Mouse (Mus musculus) skeletal muscle tissue, adult 2 months (tissue): ENCODE measurements at regions not wholly inside any gene's neighbourhood (a gene's known extent, or its start where the extent isn't known, plus 50 kb on each side); places are given as distances from the start of the nearest gene placed in this dataset.

ENCODE experiments used
- DNase-seq: peaks from one replicate; pipeline ENCODE4 v3.0.0-alpha.2; 2012; ENCODE audit warnings: low read depth, low spot score

DNA sequence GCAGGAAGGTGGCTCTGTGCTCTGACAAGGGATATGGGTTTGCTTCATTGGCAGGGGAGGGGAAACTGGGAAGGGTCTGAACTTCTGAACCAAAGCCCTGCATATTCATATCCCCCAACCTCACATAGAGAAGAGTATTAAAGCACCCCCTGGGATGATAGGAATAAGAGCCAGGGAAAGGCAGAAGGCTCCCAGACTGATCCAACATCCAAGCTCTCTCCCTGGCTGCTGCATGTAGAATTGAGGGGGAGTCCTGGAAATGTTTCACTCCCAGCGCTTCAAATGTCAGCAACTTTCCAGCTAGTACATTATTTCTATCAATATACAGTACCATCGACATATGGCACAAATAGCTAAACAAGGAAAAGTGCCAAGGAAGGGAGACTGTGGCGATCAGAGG lies 51.1 kb upstream of the Prickle1 start:
- DNase-seq = no peak

DNA sequence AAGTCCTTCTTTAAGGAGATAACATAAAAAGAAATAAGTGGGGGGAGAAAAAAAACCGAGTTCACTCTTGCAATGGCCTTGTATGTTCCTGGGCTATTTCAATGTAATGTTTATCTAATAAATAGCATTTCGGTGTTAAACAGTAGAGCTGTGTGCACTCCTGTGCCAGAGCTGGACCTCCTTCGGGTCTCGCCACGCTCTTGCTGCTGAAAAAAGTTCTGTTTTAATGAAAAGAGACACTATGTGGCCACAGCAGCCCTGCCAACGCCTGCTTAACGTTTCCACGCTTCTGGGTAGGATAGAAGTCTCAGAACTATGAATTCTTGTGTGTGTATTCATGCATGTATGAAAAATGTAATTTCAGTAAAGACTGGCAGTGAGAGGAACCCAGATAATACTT lies 50.3 kb upstream of the Prickle1 start:
- DNase-seq = no peak
